Mouse (Mus musculus) embryonic facial prominence, embryonic 11.5 days (tissue): ENCODE results near the gene Ankrd13b. TPM values are rescaled to one million over a fixed set of nuclear protein-coding genes. Genes with fewer than 3 reads are reported as not detected.
A peak's percentile ranks its signal among the peaks of the same experiment; 100 is the strongest.

Source experiments
- ATAC-seq: fragments of 200-750 bp; cut with Nextera tagmentation; replicated peaks from 2 replicates; pipeline ENCODE4 v1.8.0; 2017; ENCODE audit warnings: low read depth; ENCODE audit not compliant: insufficient number of reproducible peaks, low FRiP score, low TSS enrichment
- DNase-seq: peaks from one replicate; pipeline ENCODE4 v3.0.0-alpha.2; 2015; ENCODE audit warnings: low spot score
- H3K27ac ChIP-seq: fragments of 300-500 bp; sonication (generic); replicated peaks from 2 replicates; pipeline ENCODE4 v1.5.1; 2014; ENCODE audit warnings: mild to moderate bottlenecking, low read depth, low read length, control low read depth
- H3K27me3 ChIP-seq: fragments of 300-500 bp; sonication (generic); 2 replicates; pipeline ENCODE4 v1.6.1; 2014; ENCODE audit warnings: mild to moderate bottlenecking, low read length, moderate library complexity, mixed read lengths; ENCODE audit not compliant: control insufficient read depth, insufficient read depth
- H3K36me3 ChIP-seq: fragments of 300-500 bp; sonication (generic); replicated peaks from 2 replicates; pipeline ENCODE4 v1.6.1; 2014; ENCODE audit warnings: low read depth, mild to moderate bottlenecking, low read length, moderate library complexity, mixed read lengths; ENCODE audit not compliant: control insufficient read depth, insufficient read depth
- H3K4me1 ChIP-seq: fragments of 300-500 bp; sonication (generic); 2 replicates; pipeline ENCODE4 v1.6.1; 2014; ENCODE audit warnings: low read length, mixed read lengths; ENCODE audit not compliant: control insufficient read depth, insufficient read depth
- H3K4me2 ChIP-seq: fragments of 300-500 bp; sonication (generic); 2 replicates; pipeline ENCODE4 v1.6.1; 2014; ENCODE audit warnings: low read depth, mild to moderate bottlenecking, control low read depth, low read length, moderate library complexity
- H3K4me3 ChIP-seq: fragments of 300-500 bp; sonication (generic); 2 replicates; pipeline ENCODE4 v1.5.1; 2014; ENCODE audit warnings: low read depth, low read length, control low read depth
- H3K9ac ChIP-seq: fragments of 300-500 bp; sonication (generic); replicated peaks from 2 replicates; pipeline ENCODE4 v1.6.1; 2014; ENCODE audit warnings: mild to moderate bottlenecking, control low read depth, low read length
- H3K9me3 ChIP-seq: fragments of 300-500 bp; sonication (generic); replicated peaks from 2 replicates; pipeline ENCODE4 v1.6.1; 2016; ENCODE audit warnings: mild to moderate bottlenecking, low read length, inconsistent platforms, mixed read lengths; ENCODE audit not compliant: control insufficient read depth
- WGBS: fragments of 180-500 bp; shearing (Covaris S2); extraction: QIAGEN DNeasy Blood & Tissue Kit; methylation state at CpG from one replicate; pipeline ENCODE4 v1.1.7; 2014; 5-methylcytosine and 5-hydroxymethylcytosine counted together
- polyA plus RNA-seq: library from polyadenylated mRNA; unstranded; fragments of >200 nt; fragmentation: Nextera tagmentation; extraction: Ambion mirVana; gene quantifications from 2 replicates; pipeline ENCODE4 v1.2.1, GENCODE M21; 2014

Gene Ankrd13b
- polyA plus RNA-seq, 1 experiment from 2014 or later = 8.5 TPM

DNA sequence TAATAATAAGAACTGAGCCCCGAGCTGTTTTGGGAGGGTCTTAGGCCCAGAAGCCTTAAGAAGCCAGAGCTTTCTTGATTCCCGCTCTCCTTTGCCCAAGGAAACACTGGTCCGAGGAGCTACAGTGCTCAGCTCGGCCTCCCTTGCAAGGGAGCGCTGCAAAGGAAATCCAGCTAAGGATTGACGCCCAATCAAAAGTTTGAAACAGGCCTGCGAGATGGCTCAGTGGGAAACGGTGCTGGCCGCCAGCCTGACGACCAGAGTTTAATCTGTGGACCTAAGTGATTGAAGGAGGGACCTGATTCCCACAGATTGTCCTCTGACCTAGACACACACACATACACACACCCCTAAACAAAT, 24.3 kb upstream of the Ankrd13b start:
- no peaks in the 10 kb centered on the region for H3K36me3 ChIP-seq
- peak overlapping the region; percentile 72 for H3K4me2 ChIP-seq
- H3K9me3 ChIP-seq = no peaks in the 10 kb centered on the region
- ATAC-seq (no peak), DNase-seq (peak; percentile 53)
- peaks cover 15% of the 10 kb centered on the region for H3K4me1 ChIP-seq
- 6% methylated on average over 10 of the region's 10 CpGs for WGBS
- H3K4me3 ChIP-seq = peak overlapping the region; percentile 62
- H3K27me3 ChIP-seq = peaks cover 8% of the 10 kb centered on the region
- H3K9ac ChIP-seq = peak overlapping the region; percentile 55
- no peak overlapping the region for H3K27ac ChIP-seq

- DNase-seq = peak; percentile 91
- Histone ChIP-seq H3K9me3 (no peaks in the 10 kb centered on the region), H3K4me2 (peak overlapping the region; percentile 72), H3K9ac (peak overlapping the region; percentile 55), H3K27me3 (peaks cover 8% of the 10 kb centered on the region), H3K36me3 (no peaks in the 10 kb centered on the region), H3K4me3 (peak overlapping the region; percentile 62), H3K27ac (no peak overlapping the region), H3K4me1 (peaks cover 15% of the 10 kb centered on the region)
- under 1% methylated on average over 63 of the region's 84 CpGs for WGBS
- peak; percentile 45 for ATAC-seq
These were observed 23.7 kb upstream of the Ankrd13b start for GRCm38 (mm10) chr11:77512891-77513810.

- Histone ChIP-seq H3K27me3 (peaks cover 7% of the 10 kb centered on the region), H3K27ac (no peak overlapping the region), H3K9ac (no peak overlapping the region), H3K4me3 (no peak overlapping the region), H3K4me2 (no peak overlapping the region), H3K9me3 (no peaks in the 10 kb centered on the region), H3K4me1 (peaks cover 15% of the 10 kb centered on the region), H3K36me3 (peaks cover 11% of the 10 kb centered on the region)
- ATAC-seq (no peak), DNase-seq (no peak)
- 74% methylated on average over 5 of the region's 5 CpGs for WGBS
These were observed 21.9 kb upstream of the Ankrd13b start for GRCm38 (mm10) chr11:77511336-77511735.

GRCm38 (mm10) chr11:77508068-77509021, 18.9 kb upstream of the Ankrd13b start:
- WGBS = 19% methylated on average over 49 of the region's 49 CpGs

GRCm38 (mm10) chr11:77507426-77507825, 17.9 kb upstream of the Ankrd13b start:
- Histone ChIP-seq H3K9ac (no peak overlapping the region), H3K36me3 (peaks cover 20% of the 10 kb centered on the region), H3K4me2 (no peak overlapping the region), H3K4me3 (no peak overlapping the region), H3K27me3 (no peaks in the 10 kb centered on the region), H3K9me3 (no peaks in the 10 kb centered on the region), H3K27ac (no peak overlapping the region), H3K4me1 (peaks cover 3% of the 10 kb centered on the region; the same call in 1 of the 2 replicates)
- ATAC-seq (no peak), DNase-seq (no peak)
- 71% methylated on average over 4 of the region's 4 CpGs for WGBS

More at GRCm38 (mm10) chr11:77508068-77509021, 18.9 kb upstream of the Ankrd13b start:
- DNase-seq (peak; percentile 90), ATAC-seq (peak; percentile 15; the same call in 1 of the 2 replicates)
- peaks cover 3% of the 10 kb centered on the region; the same call in 1 of the 2 replicates for H3K4me1 ChIP-seq
- no peaks in the 10 kb centered on the region for H3K27me3 ChIP-seq
- H3K9ac ChIP-seq = peak overlapping the region; percentile 10; the same call in 1 of the 2 replicates
- no peak overlapping the region for H3K27ac ChIP-seq
- H3K36me3 ChIP-seq = peaks cover 14% of the 10 kb centered on the region
- peak overlapping the region; percentile 12 for H3K4me3 ChIP-seq
- H3K9me3 ChIP-seq = no peaks in the 10 kb centered on the region
- H3K4me2 ChIP-seq = peak overlapping the region; percentile 41

DNA sequence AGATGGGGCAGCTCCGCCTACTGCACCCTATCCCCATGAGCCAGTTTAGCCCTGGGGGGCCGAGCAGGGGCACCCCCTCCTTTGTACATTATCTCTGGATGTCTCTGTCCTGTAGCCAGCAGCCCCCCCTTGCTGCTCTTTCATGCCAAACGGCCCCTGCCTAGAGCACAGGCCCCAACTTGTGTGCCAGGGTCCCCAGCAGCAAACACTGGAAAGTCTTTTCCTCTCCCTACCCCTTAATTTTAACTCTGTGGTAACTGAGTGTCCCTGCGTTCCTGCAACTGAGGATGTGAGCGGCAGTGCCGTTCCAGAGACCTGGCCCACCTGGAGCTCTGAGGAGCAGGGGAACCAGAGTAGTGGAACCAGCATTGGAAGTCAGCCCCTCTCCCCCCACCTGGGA, 17.5 kb upstream of the Ankrd13b start:
- H3K4me2 ChIP-seq = no peak overlapping the region
- no peaks in the 10 kb centered on the region for H3K9me3 ChIP-seq
- H3K27me3 ChIP-seq = no peaks in the 10 kb centered on the region
- 77% methylated on average over 6 of the region's 6 CpGs for WGBS
- H3K36me3 ChIP-seq = peaks cover 20% of the 10 kb centered on the region
- no peak overlapping the region for H3K27ac ChIP-seq
- H3K4me1 ChIP-seq = no peaks in the 10 kb centered on the region
- DNase-seq (no peak), ATAC-seq (no peak)
- H3K9ac ChIP-seq = no peak overlapping the region
- H3K4me3 ChIP-seq = no peak overlapping the region

DNA sequence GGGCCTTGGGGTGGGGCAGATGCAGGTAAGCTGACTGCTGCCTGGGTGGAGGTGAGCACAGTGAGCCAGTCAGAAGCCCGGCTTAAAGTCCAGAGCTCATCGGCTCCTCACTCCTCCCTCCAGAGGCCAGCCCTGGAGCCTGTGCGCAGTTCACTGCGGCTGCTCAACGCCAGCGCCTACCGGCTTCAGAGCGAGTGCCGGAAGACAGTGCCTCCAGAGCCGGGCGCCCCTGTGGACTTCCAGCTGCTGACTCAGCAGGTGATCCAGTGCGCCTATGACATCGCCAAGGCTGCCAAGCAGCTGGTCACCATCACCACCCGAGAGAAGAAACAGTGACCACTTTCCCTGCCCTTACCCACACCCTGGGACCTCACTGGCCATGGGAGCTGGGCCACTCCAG, 16.8 kb upstream of the Ankrd13b start:
- ATAC-seq (no peak), DNase-seq (no peak)
- Histone ChIP-seq H3K4me1 (no peaks in the 10 kb centered on the region), H3K9me3 (no peaks in the 10 kb centered on the region), H3K9ac (no peak overlapping the region), H3K27ac (no peak overlapping the region), H3K36me3 (peaks cover 20% of the 10 kb centered on the region), H3K27me3 (no peaks in the 10 kb centered on the region), H3K4me2 (no peak overlapping the region), H3K4me3 (no peak overlapping the region)
- 89% methylated on average over 14 of the region's 14 CpGs for WGBS
